Mouse (Mus musculus): Measurements from ENCODE around the gene Pex16.

DNA sequence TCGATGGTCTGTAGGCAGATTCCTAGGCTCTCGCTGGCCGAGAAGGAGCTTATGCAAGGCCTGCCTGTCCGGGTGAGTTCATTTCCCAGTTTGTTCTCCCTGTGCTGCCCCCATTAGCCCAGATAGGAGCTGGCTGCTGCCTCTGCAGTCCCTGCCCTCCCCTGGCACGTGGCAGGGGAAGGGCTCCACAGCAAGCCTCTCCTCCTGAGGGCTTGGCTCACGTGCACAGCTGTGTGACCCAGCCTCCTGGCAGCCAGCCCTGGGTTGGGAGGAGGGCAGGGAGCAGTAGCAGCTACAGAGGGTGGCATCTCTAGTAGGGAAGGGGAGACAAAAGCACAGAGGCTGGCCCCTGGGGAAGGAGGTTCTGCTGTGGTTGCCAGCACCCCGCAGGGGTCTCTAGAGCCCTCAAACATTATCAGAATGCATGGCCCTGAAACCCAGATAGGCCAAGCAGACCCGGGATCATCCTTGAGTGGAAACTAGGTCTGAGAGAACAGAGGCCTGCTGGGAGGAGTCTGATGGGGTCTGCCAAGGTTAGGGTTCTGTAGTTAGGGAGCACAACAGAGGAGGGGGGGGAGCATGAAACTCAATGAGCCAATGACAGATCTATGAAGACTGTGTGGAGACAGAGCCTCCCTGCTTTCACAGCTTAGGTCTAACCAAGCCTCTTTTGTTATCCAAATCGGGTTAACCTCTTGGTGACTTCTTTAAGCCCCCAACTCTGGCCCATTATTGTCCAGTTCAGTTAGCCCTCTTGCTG lies 49.4 kb downstream of the Pex16 start:
- TF ChIP-seq CTCF (IDR thresholded peaks at IDR 0.05; ENCODE audit: extremely low read depth, insufficient read depth, insufficient read length, insufficient replicate concordance): no peak
- no peak for TF ChIP-seq POLR2A (IDR thresholded peaks at IDR 0.05; ENCODE audit: low read depth, low read length)

All from spleen, adult 2 months (tissue).